Mouse (Mus musculus): ENCODE data around the gene Brpf3.

DNA sequence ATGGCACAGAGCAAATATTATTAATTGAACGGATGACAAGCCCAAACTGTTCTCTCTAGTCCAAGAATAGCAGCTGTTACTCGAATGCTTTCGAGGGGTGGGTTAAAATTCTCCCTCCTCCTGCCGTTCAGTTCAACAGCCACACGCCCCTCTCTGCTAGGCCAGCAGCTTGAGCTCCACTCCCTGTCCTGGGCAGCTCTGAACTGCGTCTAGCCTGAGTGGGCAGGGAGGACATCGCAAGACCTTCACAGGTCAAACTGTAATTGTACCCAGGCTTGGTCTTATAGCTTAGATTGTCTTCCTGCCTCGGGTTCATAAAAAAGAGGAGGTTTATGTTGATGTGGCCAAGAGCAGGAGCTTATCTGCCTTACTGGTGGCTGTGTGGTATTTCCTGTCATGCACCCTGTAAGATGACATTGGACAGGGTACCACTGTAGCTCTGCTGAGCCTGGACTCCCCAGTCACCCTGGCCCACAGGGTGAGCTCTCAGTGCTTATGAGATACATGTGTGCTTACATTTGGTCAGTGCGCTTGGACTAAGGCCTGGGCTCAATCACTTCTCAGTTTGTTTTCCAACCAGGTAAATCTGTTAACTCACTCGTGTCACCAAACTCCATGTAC is 14.6 kb downstream of the Brpf3 start:
- no peak for TF ChIP-seq POLR2A (IDR thresholded peaks at IDR 0.05; ENCODE audit: control insufficient read depth, low read depth, low read length)
- TF ChIP-seq CTCF (IDR thresholded peaks at IDR 0.05; ENCODE audit: control insufficient read depth, insufficient read depth, insufficient replicate concordance, low read depth, low read length) = no peak
